21 mouse cellular contexts compared by ENCODE assay signal in genomic region chr9:54478117-54478516, GRCm38 (mm10). TPM values are rescaled to one million over a fixed set of nuclear protein-coding genes. Genes with fewer than 3 reads are reported as not detected.
A peak's percentile ranks its signal among the peaks of the same experiment; 100 is the strongest.
DNase-seq lines count a peak whose midpoint lies in the region; ATAC-seq and TF ChIP-seq lines count a peak whose summit lies in the region.
"Had no signal": no experiment of that assay in that cellular context is flagged by ENCODE, and none has a peak within 500 bp of the region (broad histone marks: within the 10 kb centered on the region; RNA-seq: fewer than 3 reads in every experiment).

No protein-coding gene starts in this region.

- H3K4me1 ChIP-seq in bone marrow, adult 2 months (ENCODE audit: control insufficient read depth, insufficient read depth, low read length) = no peaks in the 10 kb centered on the region; the same call in 1 of the 2 replicates
- H3K4me1 ChIP-seq in forebrain, embryonic 10.5 days = no peaks in the 10 kb centered on the region
- H3K4me1 ChIP-seq: embryonic facial prominence, embryonic 10.5 days; heart, embryonic 12.5 days; hindbrain, embryonic 12.5 days had no signal

- DNase-seq in embryo, embryonic 11 days = peak; percentile 12
- no peak for DNase-seq in embryo, embryonic 10 days (ENCODE audit: low spot score)
- peak; percentile 6 to 8 for DNase-seq in kidney, postnatal 4 days
- DNase-seq in kidney, postnatal 25 days = no peak
- DNase-seq in forebrain, embryonic 10.5 days (ENCODE audit: extremely low spot score, low spot score) = no peak
- DNase-seq in thymus, postnatal 0 days (ENCODE audit: low spot score) = no peak
- DNase-seq: adrenal gland, adult 8-10 months; adrenal gland, postnatal 36 days; cerebellum, adult 11 months; cerebellum, adult 8-10 months; cerebellum, postnatal 14 days; gastrocnemius, postnatal 36 days; heart, adult 2 months; heart, postnatal 4 days had no signal

- no peaks in the 10 kb centered on the region for H3K36me3 ChIP-seq in forebrain, embryonic 10.5 days (replicated peaks)
- H3K36me3 ChIP-seq: embryonic facial prominence, embryonic 10.5 days; heart, embryonic 12.5 days; hindbrain, embryonic 12.5 days had no signal

- H3K27ac ChIP-seq in bone marrow, adult 2 months (ENCODE audit: control insufficient read depth, insufficient read depth, low read depth, low read length, poor library complexity) = no peak overlapping the region
- no peak overlapping the region for H3K27ac ChIP-seq in forebrain, embryonic 10.5 days
- H3K27ac ChIP-seq: embryonic facial prominence, embryonic 10.5 days; heart, adult 2 months; hindbrain, embryonic 12.5 days; hindbrain, postnatal 0 days had no signal

- TF ChIP-seq POLR2A in bone marrow, adult 2 months (IDR thresholded peaks at IDR 0.05; ENCODE audit: borderline replicate concordance, control insufficient read depth, low read depth, low read length) = no peak

- H3K27me3 ChIP-seq in forebrain, embryonic 10.5 days (ENCODE audit: poor library complexity, severe bottlenecking) = no peaks in the 10 kb centered on the region
- H3K27me3 ChIP-seq: heart, embryonic 12.5 days; hindbrain, embryonic 12.5 days had no signal

- no peaks in the 10 kb centered on the region for H3K9me3 ChIP-seq in forebrain, embryonic 10.5 days
- H3K9me3 ChIP-seq: embryonic facial prominence, embryonic 10.5 days; heart, embryonic 12.5 days; hindbrain, embryonic 12.5 days had no signal

- H3K4me3 ChIP-seq in bone marrow, adult 2 months (replicated peaks; ENCODE audit: control insufficient read depth, low read depth, low read length) = no peak overlapping the region
- H3K4me3 ChIP-seq in forebrain, embryonic 10.5 days = no peak overlapping the region
- H3K4me3 ChIP-seq: embryonic facial prominence, embryonic 10.5 days; heart, adult 2 months; heart, embryonic 12.5 days; hindbrain, embryonic 12.5 days had no signal

- ATAC-seq in megakaryocyte progenitor cell, adult 5-6 weeks (replicated peaks; ENCODE audit: poor library complexity) = peak; percentile 82
- ATAC-seq: forebrain, embryonic 14.5 days; hindbrain, postnatal 0 days had no signal

- 46% methylated on average over 3 of the region's 3 CpGs for WGBS in bone marrow, adult 2 months
- 69% methylated on average over 3 of the region's 3 CpGs for WGBS in forebrain, embryonic 10.5 days

- TF ChIP-seq CTCF in bone marrow, adult 2 months (IDR thresholded peaks at IDR 0.05; ENCODE audit: control insufficient read depth, insufficient read depth, low read length) = peak; percentile 11; the same call in 1 of the 2 replicates

RNA-seq across cellular contexts. Expression of gene Dmxl2, which starts 23.3 kb away (rescaled TPM):
- 5.5 and 8.4 TPM in 2 replicates for polyA plus RNA-seq in bone marrow, adult 2 months (2011; ENCODE audit: insufficient read depth, insufficient read length, low replicate concordance, missing spikeins)
- 9.8 and 13.9 TPM in 2 replicates for total RNA-seq in megakaryocyte progenitor cell, adult 5-6 weeks (2015)
- 10.3 and 12.6 TPM in 2 replicates for total RNA-seq in megakaryocyte progenitor cell, adult 5-6 weeks (2017)
- 6.0 and 6.9 TPM in 2 replicates for polyA plus RNA-seq in forebrain, embryonic 10.5 days (2016; fragmentation: Nextera tagmentation; extraction: Ambion mirVana)
- polyA plus RNA-seq in thymus, postnatal 0 days (2015; fragmentation: Nextera tagmentation; extraction: Ambion mirVana) = 1.0 and 1.1 TPM in 2 replicates

Comparison
In these comparisons a context has a peak if more than half of its experiments do, and no peak if none do; other contexts are left out.
1. DNase-seq: peak in embryo, embryonic 11 days (single experiment) and kidney, postnatal 4 days (2 of 2); none in embryo, embryonic 10 days (single experiment), kidney, postnatal 25 days (0 of 2), forebrain, embryonic 10.5 days (single experiment) and thymus, postnatal 0 days (single experiment).